Mouse (Mus musculus) T-helper 1 cell (primary cell): ENCODE measurements around the gene Aqp11.

Source experiments
- in situ Hi-C: fragments of 300-600 bp; cut with MboI, MseI; formaldehyde crosslinking; loops from one replicate; pipeline ENCODE4 v1.15.1; 2025; ENCODE audit warnings: high pct_unique_total_duplicates

Aqp11 gene

GRCm38 (mm10) chr7:97737638-97738456 lies at the start of gene Aqp11:
TSS of gene Aqp11 (minus strand) at chr7:97738289.
- in situ Hi-C loops: loop anchor here (5.0 to 10.0 kb wide), 2 partner anchors 313 to 379 kb away; partner anchors contain the start of gene Myo7a

- in situ Hi-C loops: no loop called here
These were observed 45.4 kb upstream of the Aqp11 start for GRCm38 (mm10) chr7:97783523-97783922.

- in situ Hi-C loops: no loop called here
These were observed 43.4 kb upstream of the Aqp11 start for GRCm38 (mm10) chr7:97781496-97781895.

GRCm38 (mm10) chr7:97780815-97781214 lies 42.7 kb upstream of the Aqp11 start:
- in situ Hi-C loops: no loop called here

GRCm38 (mm10) chr7:97780222-97780621 lies 42.1 kb upstream of the Aqp11 start:
- in situ Hi-C loops: no loop called here

GRCm38 (mm10) chr7:97777191-97777590 lies 39.1 kb upstream of the Aqp11 start:
- in situ Hi-C loops: no loop called here

- in situ Hi-C loops: no loop called here
These were observed 37.8 kb upstream of the Aqp11 start for GRCm38 (mm10) chr7:97775923-97776322.

GRCm38 (mm10) chr7:97775380-97775779 lies 37.3 kb upstream of the Aqp11 start:
- in situ Hi-C loops: no loop called here

- in situ Hi-C loops: loop anchor here (25.0 kb wide), 1 partner anchor 941 kb away; the partner anchor contains the start of gene Thap12
These were observed 32.9 kb upstream of the Aqp11 start for GRCm38 (mm10) chr7:97770841-97771620.

- in situ Hi-C loops: loop anchor here (25.0 kb wide), 1 partner anchor 943 kb away; the partner anchor contains the start of gene Thap12
These were observed 30.9 kb upstream of the Aqp11 start for GRCm38 (mm10) chr7:97769020-97769419.

- in situ Hi-C loops: loop anchor here (25.0 kb wide), 1 partner anchor 944 kb away; the partner anchor contains the start of gene Thap12
These were observed 29.8 kb upstream of the Aqp11 start for GRCm38 (mm10) chr7:97767841-97768240.

GRCm38 (mm10) chr7:97766406-97767166 lies 28.5 kb upstream of the Aqp11 start:
- in situ Hi-C loops: loop anchor here (25.0 kb wide), 1 partner anchor 946 kb away; the partner anchor contains the start of gene Thap12

GRCm38 (mm10) chr7:97765963-97766347 lies 27.9 kb upstream of the Aqp11 start:
- in situ Hi-C loops: loop anchor here (25.0 kb wide), 1 partner anchor 946 kb away; the partner anchor contains the start of gene Thap12

GRCm38 (mm10) chr7:97765181-97765962 lies 27.3 kb upstream of the Aqp11 start:
- in situ Hi-C loops: loop anchor here (25.0 kb wide), 1 partner anchor 947 kb away; the partner anchor contains the start of gene Thap12

- in situ Hi-C loops: loop anchor here (25.0 kb wide), 1 partner anchor 948 kb away; the partner anchor contains the start of gene Thap12
These were observed 26.5 kb upstream of the Aqp11 start for GRCm38 (mm10) chr7:97764591-97764990.

GRCm38 (mm10) chr7:97756967-97757881 lies 19.1 kb upstream of the Aqp11 start:
- in situ Hi-C loops: loop anchor here (10.0 to 25.0 kb wide), 2 partner anchors 348 to 955 kb away; partner anchors contain the start of gene Thap12

GRCm38 (mm10) chr7:97749207-97750190 lies 11.4 kb upstream of the Aqp11 start:
- in situ Hi-C loops: loop anchor here (5.0 to 25.0 kb wide), 5 partner anchors 48 to 963 kb away; partner anchors contain the start of gene Thap12
